Mouse (Mus musculus): ENCODE results near the gene Mettl21e. TPM values are rescaled to one million over a fixed set of nuclear protein-coding genes. Genes with fewer than 3 reads are reported as not detected.
"Not testable (repeated sequence)": the region's sequence is repeated elsewhere in the genome, so short reads cannot be mapped to it uniquely, and the experiment has no call there.

The Mettl21e gene
- polyA plus RNA-seq (2017; shearing (Covaris generic)): not detected

DNA sequence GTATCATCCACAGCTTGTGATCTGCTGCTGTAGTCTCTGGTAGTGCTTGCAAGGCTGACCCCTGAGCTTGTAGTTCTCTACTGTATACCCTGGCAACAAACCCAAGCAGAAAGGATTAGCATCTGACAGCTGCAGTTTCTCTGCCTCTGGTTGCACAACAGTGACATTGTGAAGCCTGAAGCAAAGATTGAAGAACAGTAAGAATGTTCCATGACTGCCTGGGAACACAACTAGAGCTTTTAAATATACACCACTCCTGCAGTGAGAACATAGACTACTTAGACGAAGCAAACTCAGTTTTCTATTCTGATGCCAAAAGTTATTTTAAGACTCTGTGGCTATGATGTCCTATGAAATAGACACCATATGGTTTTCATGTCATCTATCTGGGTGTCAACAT is at the start of gene Mettl21e:
Gene Mettl21e, minus strand, starts transcription at position 86 of the 400 bp plus-strand sequence.
- no peak for ATAC-seq

DNA sequence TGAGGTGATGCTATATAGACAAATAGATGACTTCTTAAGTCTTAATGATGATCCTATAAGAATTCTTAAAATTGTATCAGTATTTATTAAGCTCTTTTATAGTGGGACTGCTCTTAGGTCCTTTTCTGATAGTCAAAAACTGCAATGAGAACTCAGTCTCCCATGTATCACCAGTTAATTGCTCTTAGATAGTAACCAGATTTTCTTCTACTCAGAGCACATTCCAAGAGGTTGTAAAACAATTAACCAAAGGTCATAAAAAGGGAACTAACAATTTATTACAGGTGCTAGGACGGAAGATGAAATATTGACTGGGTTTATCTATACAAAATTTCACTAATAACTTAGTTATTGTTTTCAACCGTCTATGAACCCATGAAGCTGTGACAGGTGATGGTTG is 21.7 kb upstream of the Mettl21e start:
- ATAC-seq: not testable (repeated sequence)

DNA sequence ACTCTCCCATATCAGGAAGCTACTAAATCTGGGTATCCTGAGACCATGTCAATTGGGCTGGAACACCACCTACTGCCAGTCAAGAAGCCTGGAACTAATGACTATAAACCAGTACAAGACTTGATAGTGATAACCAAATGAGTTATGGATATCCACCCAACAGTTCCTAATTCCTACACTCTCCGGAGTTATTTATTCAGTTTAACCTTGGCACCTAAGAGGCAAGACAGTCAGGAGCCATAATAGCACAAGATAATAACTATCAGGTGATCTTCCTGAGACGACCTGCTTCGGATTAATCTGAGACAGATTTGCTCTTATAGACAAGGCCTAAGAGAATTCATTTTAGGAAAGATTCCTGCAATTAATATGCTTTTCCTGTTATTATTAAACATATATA is 21.2 kb upstream of the Mettl21e start:
- no peak for ATAC-seq

DNA sequence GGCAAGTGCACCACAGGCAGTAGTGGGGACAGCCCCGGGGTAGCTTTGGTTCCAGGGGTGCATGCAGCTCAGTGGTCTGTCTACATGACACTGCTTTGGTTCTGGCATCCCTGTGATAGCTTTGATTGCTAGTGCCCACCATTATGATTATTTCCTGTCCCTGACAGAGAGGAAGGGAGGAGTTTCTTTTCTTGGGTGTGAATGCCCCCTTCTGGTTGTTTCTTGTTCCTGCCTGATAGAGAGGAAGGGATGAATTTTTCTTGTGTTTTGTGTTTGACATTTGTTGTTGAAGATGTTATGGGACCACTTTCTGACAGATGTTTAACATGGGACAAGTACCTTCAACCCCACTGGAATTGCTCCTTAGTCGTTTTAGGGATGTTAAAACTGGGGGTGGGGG is 18.5 kb upstream of the Mettl21e start:
- no peak for ATAC-seq

DNA sequence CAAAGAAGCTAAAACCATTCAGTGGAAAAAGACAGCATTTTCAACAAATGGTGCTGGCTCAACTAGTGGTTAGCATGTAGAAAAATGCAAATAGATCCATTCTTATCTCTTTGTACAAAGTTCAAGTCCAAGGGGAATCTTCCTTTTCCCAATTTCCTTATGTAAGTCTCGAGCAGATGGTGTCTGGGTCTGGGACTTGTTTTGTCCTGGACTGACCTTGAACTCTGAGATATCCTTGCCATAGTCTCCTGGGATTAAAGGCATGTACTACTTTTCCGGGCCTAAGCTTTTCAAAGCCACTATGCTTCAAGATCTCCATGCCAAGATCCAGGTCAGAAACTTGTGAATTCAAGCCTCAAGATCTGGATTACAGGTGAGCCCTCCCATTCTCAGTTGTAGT is 16.6 kb upstream of the Mettl21e start:
- no peak for ATAC-seq

DNA sequence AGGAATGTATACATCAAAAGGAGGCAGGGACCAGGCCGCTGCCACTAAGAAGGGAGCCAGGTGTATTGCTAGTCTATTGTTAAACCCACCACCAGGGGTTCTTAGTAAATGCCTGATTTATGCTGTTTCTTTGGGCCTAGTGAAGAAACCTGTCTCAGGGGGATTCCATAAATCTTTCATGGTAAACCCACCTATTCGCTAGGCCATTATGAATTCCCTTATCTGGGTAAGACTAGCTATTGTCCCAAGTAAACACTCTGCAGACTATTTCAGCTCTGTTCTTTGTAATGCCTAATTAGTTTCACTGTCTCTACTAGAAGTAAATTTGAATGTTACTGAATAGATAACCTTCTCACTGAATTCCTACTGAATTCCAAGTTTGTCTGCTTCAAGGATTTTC is 15.8 kb upstream of the Mettl21e start:
- ATAC-seq: not testable (repeated sequence)

DNA sequence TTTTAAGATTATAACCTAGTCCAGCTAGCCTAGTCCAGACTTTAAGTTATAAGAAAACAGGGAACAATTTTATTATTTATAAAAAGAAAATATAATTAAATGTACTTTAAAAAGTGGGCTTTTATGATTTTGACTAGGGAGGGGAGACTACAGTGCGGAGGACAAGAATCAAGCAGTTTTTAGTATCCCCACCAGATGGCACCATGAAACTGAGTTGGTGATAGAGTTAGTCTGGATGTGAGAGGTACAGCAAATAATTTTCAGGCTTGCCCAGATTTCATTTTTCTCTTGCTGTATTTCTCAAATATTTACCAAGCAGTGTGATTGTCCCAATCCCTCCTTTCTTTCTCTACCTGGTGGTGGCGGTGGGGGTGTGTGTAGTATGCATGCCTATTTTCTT is 10.3 kb upstream of the Mettl21e start:
- ATAC-seq: no peak

DNA sequence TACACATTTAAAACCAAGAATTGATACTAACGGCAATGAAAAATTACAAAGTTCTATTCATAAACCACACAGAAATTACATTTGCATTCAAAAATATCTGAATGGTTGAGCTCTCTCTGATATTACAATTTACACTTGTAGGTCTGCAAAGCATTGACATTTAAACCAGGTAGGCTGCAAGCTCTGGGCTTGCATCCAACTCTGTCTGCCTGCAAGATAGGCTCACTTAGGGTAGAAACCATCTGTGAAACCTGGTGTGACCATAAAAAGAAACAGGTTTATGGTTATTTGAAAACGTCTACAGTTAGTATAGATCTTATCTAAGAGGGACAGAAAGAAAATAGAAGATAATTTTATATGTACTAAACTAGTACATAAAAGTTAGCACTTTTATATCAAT is 1.6 kb downstream of the Mettl21e start:
- no peak for ATAC-seq

DNA sequence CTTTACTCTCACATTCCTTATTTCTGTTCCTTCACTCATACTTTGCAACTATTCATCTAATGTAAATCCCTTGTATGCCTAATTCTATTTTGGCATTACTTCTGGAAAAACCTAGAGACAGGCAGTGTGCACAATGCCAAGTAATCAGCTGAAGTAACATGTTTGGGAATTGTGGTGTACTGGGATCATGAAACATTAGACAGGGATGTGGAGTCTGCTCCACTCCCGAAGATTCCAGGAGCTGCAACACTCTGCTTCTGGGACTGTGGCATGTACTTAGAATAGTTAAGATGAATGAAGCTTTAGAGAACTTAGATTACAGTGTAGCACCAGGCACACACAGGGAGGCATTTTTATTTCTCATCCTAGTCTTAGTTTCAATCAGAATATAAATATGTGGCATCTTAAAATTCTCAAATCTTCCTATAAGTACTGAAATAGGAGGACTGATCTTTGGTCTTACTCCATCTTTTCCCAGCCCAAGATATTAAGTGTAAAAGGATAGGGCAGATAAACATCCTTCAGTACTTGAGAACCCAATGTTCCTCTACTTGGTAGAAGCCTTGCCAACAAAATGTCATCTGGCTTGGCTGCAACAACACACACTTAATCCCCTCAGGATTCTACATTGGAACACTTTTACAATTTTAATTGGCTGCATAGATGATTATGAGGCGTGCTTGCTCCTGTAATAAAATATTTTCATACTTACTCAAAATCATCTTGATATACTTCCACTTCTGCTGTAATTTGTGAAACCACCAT is 2.2 kb downstream of the Mettl21e start:
- ATAC-seq: no peak

DNA sequence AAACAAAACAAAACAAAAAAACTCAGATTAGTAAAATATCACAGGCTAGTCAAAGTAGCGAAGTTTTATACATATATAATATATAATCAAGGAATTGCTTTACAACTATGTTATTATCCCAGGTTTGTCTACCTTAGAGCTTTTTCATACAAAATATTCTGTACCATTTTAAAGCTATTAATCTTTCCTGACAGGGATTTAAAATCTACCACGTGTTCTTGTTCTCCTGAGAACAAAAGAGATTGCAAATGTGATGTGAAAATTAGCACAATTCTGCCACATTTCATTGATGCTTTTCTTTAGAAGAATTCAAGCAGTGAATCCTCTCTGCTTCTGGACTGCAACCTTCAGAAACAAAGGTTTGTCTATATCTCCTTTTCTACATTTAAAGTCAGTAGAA is 4.3 kb downstream of the Mettl21e start:
- ATAC-seq: no peak

DNA sequence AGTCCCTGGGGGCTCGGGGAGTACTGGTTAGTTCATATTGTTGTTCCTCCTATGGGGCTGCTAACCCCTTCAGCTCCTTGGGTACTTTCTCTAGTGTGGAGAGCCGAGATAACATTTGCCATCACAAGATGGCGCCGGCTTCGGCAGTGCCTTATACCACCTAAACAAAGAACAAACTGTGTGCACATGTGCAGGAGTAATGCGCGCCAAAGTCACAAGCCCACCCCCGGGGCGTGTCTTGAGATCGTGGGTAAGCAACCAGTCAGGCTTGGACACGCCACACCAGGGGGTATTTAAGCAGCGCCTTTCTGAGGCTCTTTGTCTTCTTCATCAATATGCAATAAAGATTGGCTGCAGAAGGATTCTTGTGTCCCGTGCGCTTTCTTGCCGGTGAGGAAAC is 15.9 kb downstream of the Mettl21e start:
- ATAC-seq: no peak

DNA sequence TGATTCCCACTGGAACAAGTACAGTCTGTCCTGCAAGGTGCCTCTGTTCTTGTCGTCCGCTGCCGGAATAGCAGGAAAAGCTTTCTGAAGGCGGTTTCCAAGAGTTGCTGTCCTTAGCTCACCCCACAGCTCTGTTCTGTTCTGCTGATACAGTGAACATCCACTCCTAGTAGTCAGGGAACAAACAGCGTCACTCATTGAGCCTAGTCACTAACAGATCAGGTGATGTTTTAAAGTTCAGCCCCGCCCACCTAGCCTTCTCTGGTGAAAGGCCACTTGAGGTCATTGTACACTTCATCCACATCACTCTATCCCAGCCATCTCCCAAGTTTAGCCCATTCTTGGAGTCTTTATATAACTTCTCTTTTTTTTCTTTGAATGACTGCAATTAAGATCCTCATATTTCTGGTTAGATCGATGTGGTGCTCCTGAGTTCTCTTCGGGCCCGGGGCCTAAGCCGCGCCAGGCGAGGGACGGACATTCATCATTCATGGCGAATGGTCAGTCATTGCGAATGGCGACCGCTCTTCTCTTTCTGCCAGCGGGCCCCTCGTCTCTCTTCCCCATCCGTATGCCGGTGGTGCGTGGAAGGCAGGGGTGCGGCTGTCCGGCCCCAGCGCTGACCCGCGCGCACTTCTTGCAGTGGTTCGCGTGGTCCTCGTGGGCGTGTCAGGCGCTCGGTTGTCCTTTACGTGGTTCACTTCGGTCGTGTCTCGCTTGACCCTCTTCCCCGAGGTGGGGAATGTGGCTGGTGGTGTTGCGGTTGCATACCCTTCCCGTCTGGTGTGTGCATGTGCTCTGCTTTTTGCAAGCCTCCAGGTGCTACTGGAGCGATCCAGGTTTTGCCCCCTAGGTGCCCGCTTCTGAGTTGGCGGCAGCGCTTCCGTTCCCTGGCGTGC is 20.2 kb downstream of the Mettl21e start:
- no peak for ATAC-seq

DNA sequence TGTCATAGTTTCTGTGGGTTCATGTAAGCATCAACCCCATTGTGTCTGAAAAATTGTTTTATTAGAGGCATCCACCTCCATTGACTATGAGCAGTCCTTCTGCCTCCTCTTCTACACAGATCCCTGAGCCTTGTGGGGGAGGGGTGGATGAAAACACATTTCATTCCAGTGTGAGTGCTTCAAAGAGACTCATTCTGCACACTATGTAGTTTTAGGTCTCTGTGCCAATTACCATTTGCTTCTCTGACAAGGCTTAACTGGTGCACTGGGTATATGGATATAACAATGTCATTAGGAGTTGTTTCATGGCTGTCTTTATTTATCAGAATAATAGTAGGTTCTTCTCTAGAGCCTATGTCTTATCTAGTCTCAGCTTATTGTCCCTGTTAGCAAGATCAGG is 32.4 kb downstream of the Mettl21e start:
- no peak for ATAC-seq

DNA sequence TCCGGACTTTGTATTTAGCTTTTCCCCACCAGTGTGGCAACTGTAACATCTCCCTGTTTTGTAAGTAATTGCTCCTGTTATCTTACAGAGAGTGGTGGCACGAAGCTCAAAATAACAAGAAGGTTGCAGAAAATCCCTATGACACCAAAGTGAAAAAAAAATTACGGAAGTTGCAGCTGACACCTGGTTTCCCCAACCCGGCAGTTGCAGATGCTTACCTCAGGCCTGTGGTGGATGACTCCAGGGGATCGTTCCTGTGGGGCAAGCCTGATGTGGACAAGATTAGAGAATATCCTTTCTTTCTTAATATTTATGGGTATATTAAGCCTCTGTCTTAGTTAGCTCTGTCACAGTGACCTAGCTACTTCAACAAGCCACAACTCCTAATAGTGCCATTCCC is 40.7 kb downstream of the Mettl21e start:
- no peak for ATAC-seq

DNA sequence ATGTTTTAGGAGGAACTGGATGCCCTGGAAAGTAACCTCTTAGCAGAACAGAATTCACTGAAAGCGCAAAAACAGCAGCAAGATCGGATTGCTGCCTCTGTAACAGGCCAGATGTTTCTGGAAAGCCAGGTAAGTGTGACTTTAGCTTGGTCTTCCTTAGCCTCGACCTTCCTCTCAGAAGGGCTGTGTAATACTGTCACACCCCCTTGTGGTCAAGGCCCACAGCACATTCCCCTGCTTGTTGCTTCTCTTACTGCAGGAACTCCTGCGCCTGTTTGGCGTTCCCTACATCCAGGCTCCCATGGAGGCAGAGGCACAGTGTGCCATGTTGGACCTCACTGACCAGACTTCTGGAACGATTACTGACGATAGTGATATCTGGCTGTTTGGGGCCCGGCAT is 44.9 kb downstream of the Mettl21e start:
- no peak for ATAC-seq

DNA sequence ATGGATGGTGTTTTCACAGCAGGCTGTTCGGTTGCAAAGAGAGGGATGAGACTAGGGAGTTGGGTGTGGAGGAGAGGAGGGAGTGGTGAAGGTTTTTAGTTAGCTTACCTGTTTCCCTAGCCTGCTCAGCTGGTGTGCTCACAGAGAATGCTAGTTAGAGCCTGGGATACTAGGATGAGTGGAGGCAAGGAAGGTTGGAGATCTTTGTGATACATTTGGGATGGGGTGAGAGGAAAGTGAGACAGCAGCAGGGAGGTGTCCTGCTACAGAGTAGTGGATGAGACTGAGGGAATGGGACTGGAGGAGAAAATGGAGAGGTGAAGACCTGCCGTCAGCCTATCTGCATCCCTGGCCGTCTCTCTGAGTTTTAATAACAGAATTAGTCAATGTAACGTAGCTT is 46.1 kb downstream of the Mettl21e start:
- no peak for ATAC-seq

DNA sequence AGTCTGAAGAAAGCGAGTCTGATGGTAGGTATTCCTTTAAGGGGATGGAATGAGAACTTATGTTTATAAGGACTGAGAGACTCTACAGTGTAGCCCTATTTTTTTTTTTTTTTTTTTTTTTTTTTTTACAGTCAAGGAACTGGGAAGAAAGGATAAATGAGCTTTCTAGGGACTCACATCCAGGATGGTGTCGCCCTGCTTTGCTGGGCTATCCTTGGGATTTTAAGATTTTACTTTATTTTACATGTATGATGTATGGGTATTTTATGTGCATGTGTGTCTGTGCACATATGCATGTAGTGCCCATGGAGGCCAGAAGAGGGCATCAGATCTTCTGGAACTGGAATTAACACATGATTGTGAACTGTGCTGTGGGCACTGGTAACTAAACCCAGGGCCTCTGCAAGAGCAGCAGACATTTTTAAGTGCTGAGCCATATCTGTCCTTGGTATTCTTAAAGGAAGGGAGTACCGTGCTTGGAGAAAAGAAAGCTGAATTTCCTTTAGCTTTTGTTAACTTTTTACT is 50.8 kb downstream of the Mettl21e start:
- no peak for ATAC-seq

DNA sequence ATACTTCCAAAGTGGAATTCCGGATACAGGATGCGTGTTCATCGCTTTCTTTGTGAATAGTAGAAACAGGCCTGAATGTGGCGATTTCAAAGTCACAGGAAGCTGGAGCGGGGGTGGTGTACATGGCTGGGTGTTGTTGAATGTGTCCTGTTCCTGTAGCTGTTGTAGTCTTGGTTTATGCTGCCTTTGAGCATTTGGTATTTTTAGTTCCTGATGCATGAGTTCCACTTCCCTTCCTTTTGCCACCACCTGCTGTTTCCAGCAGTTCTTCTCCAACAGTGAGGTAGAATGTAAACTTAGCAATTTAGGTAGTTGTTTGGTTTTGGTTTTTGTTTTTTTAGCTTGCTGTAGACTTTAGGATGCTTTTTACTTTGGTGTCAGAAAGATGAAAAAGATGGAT is 56.4 kb downstream of the Mettl21e start:
- ATAC-seq: no peak

DNA sequence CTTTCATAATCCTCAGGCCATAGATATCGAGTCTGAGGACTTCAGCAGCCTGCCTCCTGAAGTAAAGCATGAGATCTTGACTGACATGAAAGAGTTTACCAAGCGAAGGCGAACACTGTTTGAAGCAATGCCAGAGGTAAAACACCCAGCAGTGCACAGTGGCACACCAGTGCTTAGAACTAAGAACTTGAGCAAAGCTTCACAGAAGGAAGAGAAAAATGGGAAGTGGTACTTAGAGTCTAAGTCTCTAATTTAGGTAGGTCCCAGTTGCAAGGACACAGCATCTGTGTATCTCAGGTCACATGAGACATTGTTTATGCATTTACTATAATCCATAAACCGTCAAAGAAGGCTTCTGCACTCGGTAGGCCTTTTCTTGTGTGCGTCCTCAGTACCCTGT is 56.9 kb downstream of the Mettl21e start:
- ATAC-seq: no peak

DNA sequence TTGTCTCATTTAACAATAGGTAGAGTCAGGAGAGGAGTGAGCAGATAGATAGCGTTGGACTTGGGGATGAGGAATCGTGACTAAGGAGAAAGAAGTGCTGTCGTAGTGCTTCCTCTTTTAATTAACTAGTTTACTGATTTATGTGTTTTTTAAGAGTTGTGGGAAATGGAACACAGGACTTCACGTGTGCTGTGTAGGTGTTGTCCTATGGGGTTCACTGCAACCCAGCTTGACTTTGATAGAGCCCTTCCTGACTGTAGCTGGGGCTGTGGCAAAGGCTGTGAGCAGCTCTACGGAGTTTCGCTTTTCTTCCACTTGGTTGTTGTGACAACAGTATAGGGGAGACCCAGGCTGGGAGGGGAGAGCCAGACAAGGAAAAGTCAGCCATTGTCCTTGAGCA is 60.4 kb downstream of the Mettl21e start:
- no peak for ATAC-seq

DNA sequence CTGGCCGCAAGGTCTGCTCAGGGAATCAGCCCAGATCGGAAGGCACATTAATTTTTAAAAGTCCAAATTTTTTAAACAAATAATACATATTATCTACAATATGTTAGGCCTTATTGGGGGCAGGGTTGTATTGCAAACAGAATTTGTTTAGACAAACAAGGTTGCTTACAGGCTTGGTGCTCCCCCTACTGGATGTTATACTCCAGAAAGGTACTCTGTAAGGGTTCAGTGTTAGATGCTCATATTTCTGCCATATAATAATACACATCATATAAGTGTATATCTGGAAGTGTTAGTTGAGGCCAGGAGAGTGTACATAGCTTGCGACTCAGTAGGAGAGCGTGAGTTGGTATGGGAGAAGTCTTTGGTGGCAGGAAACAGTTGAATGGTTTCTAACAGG is 63.5 kb downstream of the Mettl21e start:
- ATAC-seq: peak; percentile 72
